Mouse (Mus musculus): Measurements from ENCODE around the gene Bglap3. TPM values are rescaled to one million over a fixed set of nuclear protein-coding genes. Genes with fewer than 3 reads are reported as not detected.

Bglap3 gene
- polyA plus RNA-seq, 1 experiment from 2014 or later: not detected

DNA sequence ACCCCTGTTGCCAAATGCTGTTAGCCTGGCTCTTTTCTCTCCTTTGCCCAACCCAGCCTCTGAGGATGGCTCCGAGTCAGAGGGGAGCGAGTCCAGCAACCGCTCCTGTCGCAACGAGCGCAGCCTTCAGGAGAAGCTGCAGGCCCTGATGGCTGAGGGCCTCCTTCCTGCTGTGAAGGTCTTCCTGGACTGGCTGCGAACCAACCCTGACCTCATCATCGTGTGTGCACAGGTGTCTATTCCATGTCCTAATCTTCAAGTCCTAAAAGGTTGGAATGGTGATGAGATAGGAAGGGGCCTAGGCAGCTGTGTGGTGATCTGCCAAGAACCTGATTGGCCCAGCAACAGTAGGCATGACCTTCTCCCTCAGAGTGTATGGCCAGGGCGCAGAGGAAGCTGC lies 19.6 kb downstream of the Bglap3 start:
- Histone ChIP-seq H3K4me3 (no peak overlapping the region), H3K36me3 (peaks cover 96% of the 10 kb centered on the region), H3K4me1 (no peaks in the 10 kb centered on the region), H3K27me3 (replicated peaks) (no peaks in the 10 kb centered on the region), H3K4me2 (replicated peaks) (no peak overlapping the region), H3K9ac (no peak overlapping the region), H3K9me3 (no peaks in the 10 kb centered on the region), H3K27ac (no peak overlapping the region)
- ATAC-seq (ENCODE audit: low FRiP score, low read depth): no peak
- 94% methylated on average over 9 of the region's 9 CpGs for WGBS

DNA sequence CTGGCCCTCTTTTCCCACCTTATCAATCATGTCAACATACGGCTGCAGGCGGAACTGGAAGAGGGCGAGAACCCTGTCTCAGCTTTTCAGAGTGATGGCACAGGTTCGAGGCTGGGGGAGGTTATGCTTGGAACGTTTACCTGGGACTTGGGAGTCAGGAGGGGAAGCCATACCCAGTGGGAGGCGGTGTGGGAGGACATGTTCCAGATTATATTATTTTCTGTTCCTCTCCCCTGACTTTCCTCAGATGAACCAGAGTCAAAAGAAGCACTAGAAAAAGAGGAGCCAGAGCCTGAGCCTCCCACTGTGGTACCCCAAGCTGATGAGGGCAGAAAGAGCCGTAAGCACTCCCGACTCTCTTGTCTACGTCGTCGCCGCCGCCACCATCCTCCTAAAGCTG lies 21.8 kb downstream of the Bglap3 start:
- Histone ChIP-seq H3K27me3 (replicated peaks) (no peaks in the 10 kb centered on the region), H3K9me3 (no peaks in the 10 kb centered on the region), H3K27ac (no peak overlapping the region), H3K4me3 (no peak overlapping the region), H3K4me1 (no peaks in the 10 kb centered on the region), H3K4me2 (replicated peaks) (no peak overlapping the region), H3K36me3 (peaks cover 96% of the 10 kb centered on the region), H3K9ac (no peak overlapping the region)
- ATAC-seq (ENCODE audit: low FRiP score, low read depth): no peak
- 93% methylated on average over 13 of the region's 13 CpGs for WGBS

DNA sequence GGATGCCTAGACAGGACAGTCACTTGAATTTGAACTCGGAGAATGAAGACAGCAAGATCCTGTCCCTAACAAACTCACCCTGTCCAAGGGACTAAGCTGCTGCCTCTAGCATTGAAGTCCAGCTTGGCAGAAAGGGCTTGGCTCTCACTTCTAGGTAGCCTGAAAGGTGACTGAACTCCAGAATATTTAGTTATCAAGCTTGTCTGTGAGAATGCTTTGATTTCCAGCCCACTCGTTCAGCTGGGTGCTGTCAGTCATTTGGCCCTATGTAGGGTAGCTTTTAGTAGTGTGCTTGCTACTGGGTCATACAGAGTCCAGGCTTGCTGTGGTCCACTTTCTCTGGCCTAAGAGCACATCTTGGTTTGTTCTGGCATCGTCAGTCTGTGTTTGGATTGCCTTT lies 33.5 kb downstream of the Bglap3 start:
- Histone ChIP-seq H3K4me3 (no peak overlapping the region), H3K4me2 (replicated peaks) (no peak overlapping the region), H3K27ac (no peak overlapping the region), H3K36me3 (peaks cover 25% of the 10 kb centered on the region), H3K4me1 (peaks cover 15% of the 10 kb centered on the region), H3K27me3 (replicated peaks) (no peaks in the 10 kb centered on the region), H3K9ac (no peak overlapping the region), H3K9me3 (no peaks in the 10 kb centered on the region)
- 90% methylated on average over 3 of the region's 3 CpGs for WGBS
- no peak for ATAC-seq (ENCODE audit: low FRiP score, low read depth)

DNA sequence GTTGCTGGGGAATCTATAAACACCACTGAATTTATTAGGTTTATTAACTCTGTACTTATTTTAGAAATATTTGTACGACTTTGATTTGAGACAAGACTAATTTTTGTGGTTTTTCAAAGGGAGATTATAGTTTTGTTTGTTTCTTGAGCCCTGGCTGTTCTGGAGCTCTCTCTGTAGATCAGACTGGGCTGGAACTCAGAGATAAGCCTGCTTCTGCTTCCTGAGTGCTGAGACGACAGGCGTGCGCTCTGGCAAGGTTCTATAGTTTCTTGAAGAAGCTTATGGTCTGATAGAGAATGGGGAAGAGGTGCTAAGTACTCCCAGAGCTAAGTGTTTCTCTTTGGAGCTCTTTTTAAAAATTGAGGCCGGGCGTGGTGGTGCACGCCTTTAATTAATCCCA lies 34.2 kb downstream of the Bglap3 start:
- no peak overlapping the region for H3K4me2 ChIP-seq (replicated peaks)
- H3K36me3 ChIP-seq: peaks cover 18% of the 10 kb centered on the region
- no peak overlapping the region for H3K4me3 ChIP-seq
- WGBS: 92% methylated on average over 7 of the region's 7 CpGs
- no peaks in the 10 kb centered on the region for H3K27me3 ChIP-seq (replicated peaks)
- H3K27ac ChIP-seq: no peak overlapping the region
- H3K9me3 ChIP-seq: no peaks in the 10 kb centered on the region
- no peak for ATAC-seq (ENCODE audit: low FRiP score, low read depth)
- peaks cover 16% of the 10 kb centered on the region for H3K4me1 ChIP-seq
- H3K9ac ChIP-seq: no peak overlapping the region

DNA sequence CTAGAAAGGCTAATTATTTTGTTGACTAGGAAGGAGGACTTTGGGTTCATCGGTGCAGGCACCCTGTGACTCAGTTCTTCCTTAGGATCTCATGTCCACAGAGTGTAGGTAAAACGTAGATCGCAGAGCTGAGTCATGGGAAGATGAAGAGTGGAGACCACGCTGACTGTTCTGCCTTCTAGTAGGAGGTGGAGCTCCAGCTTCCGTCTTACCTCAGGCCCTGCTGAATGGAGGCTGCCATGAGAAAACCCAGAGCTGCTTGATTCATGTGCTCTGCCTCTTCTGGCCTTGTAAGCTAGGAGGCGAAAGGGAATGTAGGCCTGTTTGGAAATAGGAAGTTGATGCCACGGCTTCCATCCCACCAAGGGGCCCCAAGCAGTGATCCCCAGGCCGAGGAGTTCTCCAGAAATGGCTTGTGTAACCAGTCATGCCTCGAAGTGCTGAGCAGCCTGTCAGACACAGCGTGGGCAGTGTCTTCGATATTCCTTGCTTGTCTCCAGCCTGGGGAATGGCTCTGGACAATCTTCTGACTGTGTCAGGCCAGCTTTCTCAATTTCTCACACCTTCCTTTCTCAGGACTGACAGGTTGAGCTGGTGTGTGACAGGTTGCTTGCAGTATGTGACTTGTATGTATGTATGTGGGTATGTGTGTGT lies 35.0 kb downstream of the Bglap3 start:
- 86% methylated on average over 11 of the region's 11 CpGs for WGBS
- H3K4me1 ChIP-seq: peaks cover 16% of the 10 kb centered on the region
- no peak overlapping the region for H3K4me3 ChIP-seq
- H3K9ac ChIP-seq: 0 out of 2 replicates have a peak overlapping the region, but pooled peaks have one; percentile 13
- H3K36me3 ChIP-seq: peaks cover 10% of the 10 kb centered on the region
- no peaks in the 10 kb centered on the region for H3K27me3 ChIP-seq (replicated peaks)
- H3K9me3 ChIP-seq: no peaks in the 10 kb centered on the region
- no peak for ATAC-seq (ENCODE audit: low FRiP score, low read depth)
- H3K4me2 ChIP-seq (replicated peaks): peak overlapping the region; percentile 67
- H3K27ac ChIP-seq: no peak overlapping the region

DNA sequence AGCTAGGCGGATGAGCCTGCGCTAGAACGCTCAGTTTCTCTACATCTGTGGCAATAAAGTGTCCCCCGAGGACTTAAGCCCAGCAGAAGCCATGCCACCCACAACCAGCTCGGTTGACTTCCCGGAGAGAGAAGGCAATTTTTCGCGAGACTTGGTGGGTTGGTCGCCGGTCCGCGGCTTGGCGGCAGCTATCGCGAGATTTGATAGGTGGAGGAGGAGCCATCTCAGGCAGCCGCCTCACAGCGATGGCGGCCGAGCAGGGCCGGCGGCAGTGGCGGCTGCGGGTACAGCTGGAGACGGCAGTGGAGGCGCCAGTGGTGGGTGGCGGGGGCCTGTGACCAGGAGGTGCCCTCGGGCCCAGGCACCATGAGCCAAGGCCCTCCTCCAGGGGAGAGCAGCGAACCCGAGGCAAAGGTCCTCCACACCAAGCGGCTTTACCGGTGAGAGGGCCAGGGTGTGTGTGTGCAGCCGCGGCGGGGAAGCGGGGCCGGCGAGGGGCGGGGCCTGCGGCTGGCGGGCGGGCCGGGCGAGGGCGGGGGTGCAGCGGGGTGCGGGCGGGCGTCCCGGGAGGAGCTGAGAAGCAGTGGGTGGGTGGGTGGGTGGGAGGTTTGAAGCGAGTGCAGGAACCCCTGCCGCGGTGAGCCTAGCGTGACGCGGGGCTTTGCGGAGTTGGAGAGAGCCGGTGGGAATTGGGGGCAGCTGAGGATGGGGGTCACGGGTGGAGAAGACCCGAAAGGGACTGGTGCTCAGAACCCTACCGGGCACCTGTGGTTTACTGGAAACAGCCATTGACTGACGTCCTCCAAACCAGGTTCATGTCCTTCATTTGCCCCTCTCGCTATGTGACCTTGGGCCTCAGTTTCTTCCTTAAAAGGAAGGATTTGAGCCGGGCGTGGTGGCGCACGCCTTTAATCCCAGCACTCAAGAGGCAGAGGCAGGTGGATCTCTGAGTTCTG lies 36.2 kb downstream of the Bglap3 start, which contains the start of the genes Tmem79 and Smg5:
Gene Tmem79 (minus strand): TSS at position 91 of the 956 bp plus-strand sequence.
Gene Smg5 (plus strand): TSS at position 203 of the 956 bp plus-strand sequence.
- H3K9ac ChIP-seq: peak within 1 kb of the TSS; percentile 92
- no peaks in the 10 kb centered on the region for H3K36me3 ChIP-seq
- H3K4me3 ChIP-seq: peak within 1 kb of the TSS; percentile 84
- H3K4me2 ChIP-seq (replicated peaks): peak within 1 kb of the TSS; percentile 67
- ATAC-seq (ENCODE audit: low FRiP score, low read depth): peak; percentile 92
- H3K4me1 ChIP-seq: peaks cover 16% of the 10 kb centered on the region
- H3K27ac ChIP-seq: peak within 1 kb of the TSS; percentile 90; the same call in 1 of the 2 replicates
- H3K27me3 ChIP-seq (replicated peaks): no peaks in the 10 kb centered on the region
- whole genome bisulfite sequencing: 3% methylated on average over 55 of the region's 66 CpGs
- no peaks in the 10 kb centered on the region for H3K9me3 ChIP-seq

DNA sequence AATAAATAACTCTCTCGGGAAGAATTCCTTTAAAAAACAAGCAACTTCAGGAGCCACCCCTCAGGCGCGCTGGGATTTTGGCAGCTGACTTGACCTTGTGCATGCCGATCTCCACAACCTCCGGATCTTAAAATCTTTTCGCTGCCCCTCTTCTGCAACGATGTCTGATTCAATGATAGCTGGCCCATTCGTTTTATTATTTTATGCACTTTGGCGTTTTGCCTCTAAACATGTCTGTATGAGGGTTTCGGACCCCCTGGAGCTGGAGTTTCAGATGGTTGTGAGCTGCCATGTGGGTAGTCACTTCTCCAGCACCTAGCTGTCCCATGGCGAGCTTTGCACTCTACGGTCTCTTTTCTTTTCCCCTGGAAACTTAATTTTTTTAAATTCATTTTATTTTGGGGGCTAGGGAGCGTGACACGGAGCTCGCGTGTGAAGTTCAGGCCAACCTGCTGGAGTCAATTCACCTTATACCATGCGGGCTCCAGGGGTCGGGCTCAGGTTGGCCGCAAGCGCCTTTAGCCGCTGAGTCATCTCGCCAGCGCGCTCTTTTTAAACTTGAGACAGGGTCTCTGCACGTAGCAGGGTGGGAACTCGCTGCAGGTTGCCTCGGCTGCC lies 37.0 kb downstream of the Bglap3 start:
- Histone ChIP-seq H3K27me3 (replicated peaks) (no peaks in the 10 kb centered on the region), H3K36me3 (no peaks in the 10 kb centered on the region), H3K4me2 (replicated peaks) (peak overlapping the region; percentile 67), H3K4me1 (peaks cover 16% of the 10 kb centered on the region), H3K4me3 (peak overlapping the region; percentile 84), H3K9me3 (no peaks in the 10 kb centered on the region), H3K27ac (peak overlapping the region; percentile 90; the same call in 1 of the 2 replicates), H3K9ac (peak overlapping the region; percentile 92)
- WGBS: 3% methylated on average over 27 of the region's 27 CpGs
- peak; percentile 61 for ATAC-seq (ENCODE audit: low FRiP score, low read depth)

DNA sequence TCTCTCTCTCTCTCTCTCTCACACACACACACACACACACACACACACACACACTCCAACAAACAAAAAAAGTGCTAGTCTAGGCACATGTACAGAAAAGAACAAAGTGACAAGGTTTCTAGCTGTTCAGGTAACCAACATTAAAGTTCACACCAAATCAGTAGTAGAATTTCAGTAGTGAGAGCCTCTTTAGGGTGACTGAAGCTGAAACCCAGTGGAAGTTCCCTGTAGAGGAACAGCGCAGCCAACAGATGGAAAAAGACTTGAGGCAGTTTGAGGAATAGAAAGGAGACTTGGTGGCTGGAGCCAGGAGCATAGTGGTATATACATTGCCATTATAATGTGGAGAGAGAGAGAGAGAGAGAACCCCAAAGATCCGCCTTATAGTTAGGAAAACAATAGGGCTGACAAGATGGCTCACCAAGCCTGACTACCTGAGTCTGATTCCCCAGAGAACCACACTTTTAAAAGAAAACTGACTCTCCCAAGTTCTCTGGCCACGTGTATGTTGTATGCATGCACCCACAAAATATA lies 37.6 kb downstream of the Bglap3 start:
- Histone ChIP-seq H3K4me2 (replicated peaks) (peak overlapping the region; percentile 67), H3K4me1 (peaks cover 16% of the 10 kb centered on the region), H3K4me3 (peak overlapping the region; percentile 84), H3K9ac (peak overlapping the region; percentile 92; the same call in 1 of the 2 replicates), H3K9me3 (no peaks in the 10 kb centered on the region), H3K27me3 (replicated peaks) (no peaks in the 10 kb centered on the region), H3K36me3 (no peaks in the 10 kb centered on the region), H3K27ac (no peak overlapping the region)
- 33% methylated on average over 3 of the region's 3 CpGs for WGBS
- ATAC-seq (ENCODE audit: low FRiP score, low read depth): no peak

DNA sequence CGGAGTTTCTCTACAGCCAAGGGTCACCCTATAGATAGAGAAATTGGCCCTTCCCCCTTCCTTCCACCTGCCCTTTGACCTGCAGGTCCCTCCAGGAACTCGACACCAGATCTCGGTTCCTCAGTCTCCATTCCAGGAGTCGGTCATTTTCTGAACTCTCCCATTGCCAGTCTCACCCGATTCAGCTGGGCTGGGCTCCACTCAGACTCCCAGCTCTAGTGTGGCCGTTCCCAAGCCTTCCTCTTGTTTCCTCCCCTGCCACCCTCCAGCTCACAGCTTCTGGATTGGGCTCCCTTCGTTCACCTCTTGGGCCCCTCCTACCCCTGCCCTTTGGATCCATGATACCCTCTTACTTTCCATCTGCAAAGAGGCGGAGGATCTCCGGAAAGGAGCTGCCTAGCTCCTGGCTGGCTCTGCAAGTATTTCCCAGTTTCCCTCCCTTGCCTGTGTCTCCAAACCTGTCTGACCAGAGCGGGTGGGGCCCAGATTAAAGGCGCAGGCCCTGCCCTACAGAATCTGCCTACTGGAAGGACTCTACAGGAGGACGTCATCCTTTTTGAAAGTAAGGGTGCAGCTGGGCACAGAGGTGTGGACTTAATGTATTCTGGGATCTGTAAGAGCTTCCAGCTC lies 38.4 kb downstream of the Bglap3 start:
- Histone ChIP-seq H3K36me3 (peaks cover 8% of the 10 kb centered on the region), H3K4me3 (no peak overlapping the region), H3K27me3 (replicated peaks) (no peaks in the 10 kb centered on the region), H3K4me1 (peaks cover 16% of the 10 kb centered on the region), H3K27ac (no peak overlapping the region), H3K9me3 (no peaks in the 10 kb centered on the region), H3K4me2 (replicated peaks) (no peak overlapping the region), H3K9ac (no peak overlapping the region)
- no peak for ATAC-seq (ENCODE audit: low FRiP score, low read depth)
- 62% methylated on average over 12 of the region's 12 CpGs for whole genome bisulfite sequencing

DNA sequence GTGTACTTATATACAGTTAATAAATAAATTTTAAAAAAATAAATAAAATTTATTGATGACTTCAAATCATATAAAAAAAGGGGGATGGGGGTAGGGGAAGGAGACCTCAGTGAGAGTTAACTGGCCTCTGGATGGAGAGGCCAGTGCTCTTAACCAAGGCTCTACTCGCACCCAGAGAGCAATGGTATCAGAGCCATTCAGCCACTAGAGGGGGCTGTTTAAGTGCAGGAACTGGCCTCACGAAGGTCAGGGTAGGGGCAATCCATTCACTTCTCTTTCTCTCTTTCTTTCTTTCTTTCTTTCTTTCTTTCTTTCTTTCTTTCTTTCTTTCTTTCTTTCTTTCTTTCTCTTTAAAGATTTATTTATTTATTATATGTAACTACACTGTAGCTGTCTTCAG lies 41.3 kb downstream of the Bglap3 start:
- H3K4me3 ChIP-seq: no peak overlapping the region
- peaks cover 8% of the 10 kb centered on the region for H3K4me1 ChIP-seq
- no peak overlapping the region for H3K4me2 ChIP-seq (replicated peaks)
- 25% methylated on average over 2 of the region's 2 CpGs for WGBS
- no peak for ATAC-seq (ENCODE audit: low FRiP score, low read depth)
- H3K9me3 ChIP-seq: no peaks in the 10 kb centered on the region
- H3K9ac ChIP-seq: no peak overlapping the region
- H3K27me3 ChIP-seq (replicated peaks): no peaks in the 10 kb centered on the region
- H3K36me3 ChIP-seq: peaks cover 23% of the 10 kb centered on the region
- H3K27ac ChIP-seq: no peak overlapping the region

DNA sequence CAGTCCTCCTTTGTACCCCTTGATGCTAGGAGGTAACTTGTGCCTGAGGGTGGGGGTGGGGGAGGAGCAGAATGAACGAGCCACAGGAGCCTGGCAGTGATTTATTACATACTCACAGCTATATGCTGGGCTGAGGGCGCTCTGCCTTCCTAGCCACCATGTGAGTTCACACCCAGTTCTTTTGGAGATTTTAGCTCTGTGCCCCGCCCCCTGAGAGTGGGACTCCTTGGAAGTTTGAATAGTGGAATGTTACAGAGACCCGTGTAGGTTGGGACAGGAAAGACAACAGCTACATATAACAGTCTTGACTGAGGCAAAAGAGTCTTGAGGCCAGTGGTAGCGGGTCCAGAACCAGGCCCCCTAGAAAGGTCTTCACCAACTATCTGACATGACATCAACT lies 43.6 kb downstream of the Bglap3 start:
- H3K36me3 ChIP-seq: peaks cover 23% of the 10 kb centered on the region
- H3K27ac ChIP-seq: no peak overlapping the region
- no peak for ATAC-seq (ENCODE audit: low FRiP score, low read depth)
- no peaks in the 10 kb centered on the region for H3K9me3 ChIP-seq
- no peaks in the 10 kb centered on the region for H3K27me3 ChIP-seq (replicated peaks)
- no peak overlapping the region for H3K9ac ChIP-seq
- WGBS: 56% methylated on average over 5 of the region's 5 CpGs
- H3K4me3 ChIP-seq: no peak overlapping the region
- H3K4me1 ChIP-seq: peaks cover 9% of the 10 kb centered on the region
- no peak overlapping the region for H3K4me2 ChIP-seq (replicated peaks)
